Mouse (Mus musculus): ENCODE data around the gene Srd5a1. TPM values are rescaled to one million over a fixed set of nuclear protein-coding genes. Genes with fewer than 3 reads are reported as not detected.

Gene Srd5a1
- polyA plus RNA-seq, 1 experiment, result 4.7 TPM

GRCm38 (mm10) chr13:69643937-69644336, 32.7 kb upstream of the Srd5a1 start:
- Histone ChIP-seq H3K79me2 (ENCODE audit: control insufficient read depth, insufficient read depth) (no peaks in the 10 kb centered on the region), H3K79me3 (ENCODE audit: low read depth) (no peaks in the 10 kb centered on the region), H3K27me3 (ENCODE audit: control insufficient read depth, insufficient read depth, insufficient read length) (no peaks in the 10 kb centered on the region), H3ac (ENCODE audit: control insufficient read depth, insufficient read length, low read depth) (no peak overlapping the region), H3K4me3 (ENCODE audit: insufficient read depth, poor library complexity, severe bottlenecking) (no peak overlapping the region), H3K36me3 (ENCODE audit: control insufficient read depth, insufficient read depth) (peaks cover 17% of the 10 kb centered on the region)
- TF ChIP-seq CTCF (IDR thresholded peaks at IDR 0.05; ENCODE audit: control insufficient read depth, insufficient read depth, insufficient read length), result no peak
- no peak for TF ChIP-seq CEBPB (IDR thresholded peaks at IDR 0.05; ENCODE audit: low read depth)

GRCm38 (mm10) chr13:69642656-69643216, 31.5 kb upstream of the Srd5a1 start:
- Histone ChIP-seq H3K79me3 (ENCODE audit: low read depth) (peaks cover 2% of the 10 kb centered on the region), H3ac (ENCODE audit: control insufficient read depth, insufficient read length, low read depth) (no peak overlapping the region), H3K27me3 (ENCODE audit: control insufficient read depth, insufficient read depth, insufficient read length) (no peaks in the 10 kb centered on the region), H3K79me2 (ENCODE audit: control insufficient read depth, insufficient read depth) (no peaks in the 10 kb centered on the region), H3K4me3 (ENCODE audit: insufficient read depth, poor library complexity, severe bottlenecking) (no peak overlapping the region), H3K36me3 (ENCODE audit: control insufficient read depth, insufficient read depth) (peaks cover 29% of the 10 kb centered on the region)
- TF ChIP-seq CEBPB (IDR thresholded peaks at IDR 0.05; ENCODE audit: low read depth) (no peak), CTCF (IDR thresholded peaks at IDR 0.05; ENCODE audit: control insufficient read depth, insufficient read depth, insufficient read length) (no peak), MAX (IDR thresholded peaks at IDR 0.05) (no peak), MYOD1 (IDR thresholded peaks at IDR 0.05; ENCODE audit: control insufficient read depth, insufficient read length, low read depth) (no peak), USF1 (IDR thresholded peaks at IDR 0.05; ENCODE audit: low read depth) (no peak), MYOG (IDR thresholded peaks at IDR 0.05; ENCODE audit: control insufficient read depth, extremely low read depth, insufficient read length) (no peak), FOSL1 (IDR thresholded peaks at IDR 0.05; ENCODE audit: insufficient read depth, low read length, poor library complexity, severe bottlenecking) (no peak)

GRCm38 (mm10) chr13:69641017-69641416, 29.8 kb upstream of the Srd5a1 start:
- H3K27me3 ChIP-seq (ENCODE audit: control insufficient read depth, insufficient read depth, insufficient read length), result no peaks in the 10 kb centered on the region
- H3K4me3 ChIP-seq (ENCODE audit: insufficient read depth, poor library complexity, severe bottlenecking), result no peak overlapping the region
- H3K36me3 ChIP-seq (ENCODE audit: control insufficient read depth, insufficient read depth), result peaks cover 41% of the 10 kb centered on the region
- H3K79me2 ChIP-seq (ENCODE audit: control insufficient read depth, insufficient read depth), result no peaks in the 10 kb centered on the region
- no peak overlapping the region for H3ac ChIP-seq (ENCODE audit: control insufficient read depth, insufficient read length, low read depth)
- TF ChIP-seq CEBPB (IDR thresholded peaks at IDR 0.05; ENCODE audit: low read depth) (no peak), MAX (IDR thresholded peaks at IDR 0.05) (no peak), CTCF (IDR thresholded peaks at IDR 0.05; ENCODE audit: control insufficient read depth, insufficient read depth, insufficient read length) (no peak), MYOG (IDR thresholded peaks at IDR 0.05; ENCODE audit: control insufficient read depth, extremely low read depth, insufficient read length) (no peak), MYOD1 (IDR thresholded peaks at IDR 0.05; ENCODE audit: control insufficient read depth, insufficient read length, low read depth) (no peak), FOSL1 (IDR thresholded peaks at IDR 0.05; ENCODE audit: insufficient read depth, low read length, poor library complexity, severe bottlenecking) (no peak), USF1 (IDR thresholded peaks at IDR 0.05; ENCODE audit: low read depth) (no peak)
- H3K79me3 ChIP-seq (ENCODE audit: low read depth), result peaks cover 2% of the 10 kb centered on the region

GRCm38 (mm10) chr13:69640541-69640940, 29.3 kb upstream of the Srd5a1 start:
- H3K36me3 ChIP-seq (ENCODE audit: control insufficient read depth, insufficient read depth), result peaks cover 44% of the 10 kb centered on the region
- no peaks in the 10 kb centered on the region for H3K79me2 ChIP-seq (ENCODE audit: control insufficient read depth, insufficient read depth)
- TF ChIP-seq USF1 (IDR thresholded peaks at IDR 0.05; ENCODE audit: low read depth), result no peak
- H3K79me3 ChIP-seq (ENCODE audit: low read depth), result peaks cover 2% of the 10 kb centered on the region
- no peaks in the 10 kb centered on the region for H3K27me3 ChIP-seq (ENCODE audit: control insufficient read depth, insufficient read depth, insufficient read length)
- no peak overlapping the region for H3K4me3 ChIP-seq (ENCODE audit: insufficient read depth, poor library complexity, severe bottlenecking)
- no peak overlapping the region for H3ac ChIP-seq (ENCODE audit: control insufficient read depth, insufficient read length, low read depth)

GRCm38 (mm10) chr13:69640126-69640525, 28.9 kb upstream of the Srd5a1 start:
- Histone ChIP-seq H3K79me2 (ENCODE audit: control insufficient read depth, insufficient read depth) (no peaks in the 10 kb centered on the region), H3K4me3 (ENCODE audit: insufficient read depth, poor library complexity, severe bottlenecking) (no peak overlapping the region), H3K36me3 (ENCODE audit: control insufficient read depth, insufficient read depth) (peaks cover 49% of the 10 kb centered on the region), H3K27me3 (ENCODE audit: control insufficient read depth, insufficient read depth, insufficient read length) (no peaks in the 10 kb centered on the region), H3ac (ENCODE audit: control insufficient read depth, insufficient read length, low read depth) (no peak overlapping the region), H3K79me3 (ENCODE audit: low read depth) (peaks cover 2% of the 10 kb centered on the region)
- TF ChIP-seq MAX (IDR thresholded peaks at IDR 0.05) (no peak), MYOG (IDR thresholded peaks at IDR 0.05; ENCODE audit: control insufficient read depth, extremely low read depth, insufficient read length) (no peak), MYOD1 (IDR thresholded peaks at IDR 0.05; ENCODE audit: control insufficient read depth, insufficient read length, low read depth) (no peak), CTCF (IDR thresholded peaks at IDR 0.05; ENCODE audit: control insufficient read depth, insufficient read depth, insufficient read length) (no peak), FOSL1 (IDR thresholded peaks at IDR 0.05; ENCODE audit: insufficient read depth, low read length, poor library complexity, severe bottlenecking) (no peak)

- no peak overlapping the region for H3ac ChIP-seq (ENCODE audit: control insufficient read depth, insufficient read length, low read depth)
- no peaks in the 10 kb centered on the region for H3K27me3 ChIP-seq (ENCODE audit: control insufficient read depth, insufficient read depth, insufficient read length)
- H3K79me2 ChIP-seq (ENCODE audit: control insufficient read depth, insufficient read depth), result no peaks in the 10 kb centered on the region
- H3K79me3 ChIP-seq (ENCODE audit: low read depth), result peaks cover 2% of the 10 kb centered on the region
- H3K4me3 ChIP-seq (ENCODE audit: insufficient read depth, poor library complexity, severe bottlenecking), result no peak overlapping the region
- TF ChIP-seq CTCF (IDR thresholded peaks at IDR 0.05; ENCODE audit: control insufficient read depth, insufficient read depth, insufficient read length), result no peak
- TF ChIP-seq USF1 (IDR thresholded peaks at IDR 0.05; ENCODE audit: low read depth), result no peak
- no peak for TF ChIP-seq MYOG (IDR thresholded peaks at IDR 0.05; ENCODE audit: control insufficient read depth, extremely low read depth, insufficient read length)
- no peak for TF ChIP-seq CEBPB (IDR thresholded peaks at IDR 0.05; ENCODE audit: low read depth)
- no peak for TF ChIP-seq MYOD1 (IDR thresholded peaks at IDR 0.05; ENCODE audit: control insufficient read depth, insufficient read length, low read depth)
- peaks cover 57% of the 10 kb centered on the region for H3K36me3 ChIP-seq (ENCODE audit: control insufficient read depth, insufficient read depth)
Measured at GRCm38 (mm10) chr13:69639251-69639650, 28.0 kb upstream of the Srd5a1 start.
